17 mouse cellular contexts compared by ENCODE assay signal in the genomic region with DNA sequence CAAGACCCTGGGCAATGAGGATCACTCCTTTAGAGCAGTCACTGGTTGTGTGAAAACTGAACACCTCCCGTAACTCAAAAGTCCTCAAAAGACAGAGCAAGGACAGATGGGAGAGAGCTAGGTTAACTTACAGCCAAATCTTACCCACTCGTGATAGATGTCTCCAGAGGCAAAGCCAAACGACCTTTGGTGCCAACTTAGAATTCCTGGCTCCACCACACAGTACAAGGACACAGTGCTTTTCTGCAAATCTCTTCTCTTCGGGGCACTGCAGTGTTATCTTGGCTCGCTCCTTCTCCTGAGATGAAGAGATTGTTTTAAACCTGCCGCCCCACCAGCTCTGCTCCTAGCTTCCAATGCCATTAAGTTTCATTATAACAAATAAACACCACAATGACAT.
DNase-seq lines count a peak whose midpoint lies in the region; ATAC-seq lines count a peak whose summit lies in the region.
"Had no signal": no experiment of that assay in that cellular context is flagged by ENCODE, and none has a peak within 500 bp of the region (broad histone marks: within the 10 kb centered on the region; RNA-seq: fewer than 3 reads in every experiment).

No protein-coding gene starts in this region.

- no peaks in the 10 kb centered on the region for H3K36me3 ChIP-seq in forebrain, embryonic 14.5 days (ENCODE audit: control insufficient read depth, insufficient read depth, low read length)
- H3K36me3 ChIP-seq in forebrain, embryonic 12.5 days (replicated peaks) = no peaks in the 10 kb centered on the region
- H3K36me3 ChIP-seq in neural tube, embryonic 15.5 days = no peaks in the 10 kb centered on the region
- H3K36me3 ChIP-seq in midbrain, embryonic 16.5 days (ENCODE audit: control insufficient read depth, insufficient read depth, low read length) = no peaks in the 10 kb centered on the region
- H3K36me3 ChIP-seq: embryonic facial prominence, embryonic 13.5 days; heart, embryonic 13.5 days had no signal

- H3K4me3 ChIP-seq in forebrain, embryonic 14.5 days (ENCODE audit: low read depth, low read length) = no peak overlapping the region
- H3K4me3 ChIP-seq in forebrain, embryonic 12.5 days (replicated peaks) = no peak overlapping the region
- H3K4me3 ChIP-seq in neural tube, embryonic 15.5 days (replicated peaks) = no peak overlapping the region
- H3K4me3 ChIP-seq in midbrain, embryonic 16.5 days (ENCODE audit: low read depth, low read length) = no peak overlapping the region
- H3K4me3 ChIP-seq: embryonic facial prominence, embryonic 13.5 days; gastrocnemius, adult 2 months; heart, embryonic 13.5 days had no signal

- H3K4me1 ChIP-seq in forebrain, embryonic 14.5 days (ENCODE audit: control insufficient read depth, insufficient read depth, low read length) = peaks cover 13% of the 10 kb centered on the region
- H3K4me1 ChIP-seq in forebrain, embryonic 12.5 days = peaks cover 6% of the 10 kb centered on the region
- peaks cover 43% of the 10 kb centered on the region for H3K4me1 ChIP-seq in neural tube, embryonic 15.5 days
- peaks cover 17% of the 10 kb centered on the region for H3K4me1 ChIP-seq in midbrain, embryonic 16.5 days (ENCODE audit: control insufficient read depth, insufficient read depth, low read length)
- H3K4me1 ChIP-seq: embryonic facial prominence, embryonic 13.5 days; heart, embryonic 13.5 days had no signal

- 0 out of 2 replicates have a peak overlapping the region, but pooled peaks have one; percentile 23 for H3K27ac ChIP-seq in forebrain, embryonic 14.5 days (ENCODE audit: low read depth, low read length)
- no peak overlapping the region for H3K27ac ChIP-seq in forebrain, embryonic 12.5 days
- peak overlapping the region; percentile 65 for H3K27ac ChIP-seq in neural tube, embryonic 15.5 days (replicated peaks)
- no peak overlapping the region for H3K27ac ChIP-seq in midbrain, embryonic 16.5 days (ENCODE audit: low read length)
- H3K27ac ChIP-seq: embryonic facial prominence, embryonic 13.5 days; gastrocnemius, adult 2 months; heart, embryonic 13.5 days had no signal

- WGBS in forebrain, embryonic 14.5 days = 73% methylated on average over 6 of the region's 6 CpGs
- 91% methylated on average over 6 of the region's 6 CpGs for WGBS in forebrain, embryonic 12.5 days
- WGBS in neural tube, embryonic 15.5 days = 65% methylated on average over 6 of the region's 6 CpGs
- WGBS in midbrain, embryonic 16.5 days = 82% methylated on average over 6 of the region's 6 CpGs

- H3K9me3 ChIP-seq in forebrain, embryonic 14.5 days (replicated peaks; ENCODE audit: control insufficient read depth, low read length) = no peaks in the 10 kb centered on the region
- no peaks in the 10 kb centered on the region for H3K9me3 ChIP-seq in forebrain, embryonic 12.5 days
- H3K9me3 ChIP-seq in neural tube, embryonic 15.5 days (replicated peaks) = no peaks in the 10 kb centered on the region
- no peaks in the 10 kb centered on the region for H3K9me3 ChIP-seq in midbrain, embryonic 16.5 days (replicated peaks; ENCODE audit: control insufficient read depth, low read length, poor library complexity, severe bottlenecking)
- H3K9me3 ChIP-seq: embryonic facial prominence, embryonic 13.5 days; heart, embryonic 13.5 days had no signal

- H3K4me2 ChIP-seq in forebrain, embryonic 14.5 days (ENCODE audit: low read length) = no peak overlapping the region
- H3K4me2 ChIP-seq in forebrain, embryonic 12.5 days = no peak overlapping the region
- no peak overlapping the region for H3K4me2 ChIP-seq in neural tube, embryonic 15.5 days
- no peak overlapping the region for H3K4me2 ChIP-seq in midbrain, embryonic 16.5 days (ENCODE audit: low read length)
- H3K4me2 ChIP-seq: embryonic facial prominence, embryonic 13.5 days; heart, embryonic 13.5 days had no signal

- H3K27me3 ChIP-seq in forebrain, embryonic 14.5 days (replicated peaks; ENCODE audit: control insufficient read depth, insufficient read depth, low read length) = no peaks in the 10 kb centered on the region
- H3K27me3 ChIP-seq in forebrain, embryonic 12.5 days = no peaks in the 10 kb centered on the region
- no peaks in the 10 kb centered on the region for H3K27me3 ChIP-seq in neural tube, embryonic 15.5 days (replicated peaks)
- no peaks in the 10 kb centered on the region for H3K27me3 ChIP-seq in midbrain, embryonic 16.5 days (ENCODE audit: control insufficient read depth, insufficient read depth, low read depth, low read length)
- H3K27me3 ChIP-seq: embryonic facial prominence, embryonic 13.5 days; heart, embryonic 13.5 days had no signal

- ATAC-seq in forebrain, embryonic 14.5 days = no peak
- no peak for ATAC-seq in forebrain, embryonic 12.5 days (ENCODE audit: low FRiP score)
- ATAC-seq in neural tube, embryonic 15.5 days (ENCODE audit: low FRiP score) = no peak
- no peak for ATAC-seq in midbrain, embryonic 16.5 days

- H3K9ac ChIP-seq in forebrain, embryonic 14.5 days (ENCODE audit: low read length) = no peak overlapping the region
- H3K9ac ChIP-seq in forebrain, embryonic 12.5 days = no peak overlapping the region
- no peak overlapping the region for H3K9ac ChIP-seq in neural tube, embryonic 15.5 days (replicated peaks)
- H3K9ac ChIP-seq in midbrain, embryonic 16.5 days (ENCODE audit: low read depth, low read length) = no peak overlapping the region
- H3K9ac ChIP-seq: embryonic facial prominence, embryonic 13.5 days; heart, embryonic 13.5 days had no signal

- DNase-seq in forebrain, embryonic 14.5 days (ENCODE audit: low spot score) = no peak
- DNase-seq in kidney, adult 9 months = peak; percentile 21
- DNase-seq in kidney, postnatal 14 days = no peak
- DNase-seq in gonadal fat pad, adult 2 months (ENCODE audit: low read depth) = peak; percentile 50
- DNase-seq: adrenal gland, postnatal 10 days; cerebellum, adult 11 months; cerebellum, postnatal 36 days; gastrocnemius, postnatal 25 days; heart, adult 11 months; heart, postnatal 36 days; kidney, adult 18-20 months had no signal

Comparison
In these comparisons a context has a peak if more than half of its experiments do, and no peak if none do; other contexts are left out.
1. DNase-seq: peak in kidney, adult 9 months (single experiment) and gonadal fat pad, adult 2 months (single experiment); none in forebrain, embryonic 14.5 days (single experiment) and kidney, postnatal 14 days (single experiment).
2. H3K27ac ChIP-seq: peak in forebrain, embryonic 14.5 days (single experiment) and neural tube, embryonic 15.5 days (single experiment); none in forebrain, embryonic 12.5 days (single experiment) and midbrain, embryonic 16.5 days (single experiment).